In genomic region chr9:41377701-41378626, GRCm38 (mm10) we compare ENCODE assay signal across 9 mouse cellular contexts.
A peak's percentile ranks its signal among the peaks of the same experiment; 100 is the strongest.
DNase-seq lines count a peak whose midpoint lies in the region; ATAC-seq and TF ChIP-seq lines count a peak whose summit lies in the region.
"Had no signal": no experiment of that assay in that cellular context is flagged by ENCODE, and none has a peak within 500 bp of the region (broad histone marks: within the 10 kb centered on the region; RNA-seq: fewer than 3 reads in every experiment).

No protein-coding gene starts in this region.

- 17% methylated on average over 18 of the region's 18 CpGs for WGBS in forebrain, embryonic 14.5 days
- WGBS in limb, embryonic 14.5 days: 57% methylated on average over 18 of the region's 18 CpGs
- 55% methylated on average over 18 of the region's 18 CpGs for whole genome bisulfite sequencing in stomach, embryonic 16.5 days

- no peaks in the 10 kb centered on the region for H3K36me3 ChIP-seq in forebrain, embryonic 14.5 days (ENCODE audit: control insufficient read depth, insufficient read depth, low read length)
- no peaks in the 10 kb centered on the region for H3K36me3 ChIP-seq in limb, embryonic 14.5 days (ENCODE audit: control insufficient read depth, insufficient read depth, low read length)
- no peaks in the 10 kb centered on the region for H3K36me3 ChIP-seq in stomach, embryonic 16.5 days (ENCODE audit: control insufficient read depth, insufficient read depth, low read length)

- intact Hi-C loops in left cerebral cortex, postnatal 4 days (cut with DNase I): loop anchor here (2.0 to 5.0 kb wide), 4 partner anchors 84 to 574 kb away; no protein-coding TSS in a partner anchor
- intact Hi-C loops in gastrocnemius, postnatal 36 days (cut with DNase I): loop anchor here (5.0 to 10.0 kb wide), 2 partner anchors 141 to 577 kb away; no protein-coding TSS in a partner anchor

- peak; percentile 56 for ATAC-seq in forebrain, embryonic 14.5 days
- 0 out of 2 replicates have a peak, but pooled peaks have one; percentile 17 for ATAC-seq in limb, embryonic 14.5 days (ENCODE audit: low FRiP score, low read depth)
- no peak for ATAC-seq in stomach, embryonic 16.5 days (ENCODE audit: insufficient read depth, low FRiP score)

- no peaks in the 10 kb centered on the region for H3K9me3 ChIP-seq in forebrain, embryonic 14.5 days (replicated peaks; ENCODE audit: control insufficient read depth, low read length)
- no peaks in the 10 kb centered on the region for H3K9me3 ChIP-seq in limb, embryonic 14.5 days (ENCODE audit: control insufficient read depth, low read length)
- no peaks in the 10 kb centered on the region for H3K9me3 ChIP-seq in stomach, embryonic 16.5 days (replicated peaks; ENCODE audit: control insufficient read depth, low read length)

- H3K27me3 ChIP-seq in forebrain, embryonic 14.5 days (replicated peaks; ENCODE audit: control insufficient read depth, insufficient read depth, low read length): no peaks in the 10 kb centered on the region
- H3K27me3 ChIP-seq in limb, embryonic 14.5 days (ENCODE audit: control insufficient read depth, insufficient read depth, low read length): no peaks in the 10 kb centered on the region
- H3K27me3 ChIP-seq in stomach, embryonic 16.5 days (ENCODE audit: control insufficient read depth, insufficient read depth, low read length): no peaks in the 10 kb centered on the region

- DNase-seq in left cerebral cortex, adult 18-20 months (ENCODE audit: low spot score in 2 of 2): peak; percentile 18 to 39
- DNase-seq in left cerebral cortex, postnatal 4 days: no peak
- peak; percentile 81 for DNase-seq in forebrain, embryonic 14.5 days (ENCODE audit: low spot score)
- no peak for DNase-seq in limb, embryonic 14.5 days (ENCODE audit: low spot score)
- DNase-seq in adrenal gland, postnatal 36 days: no peak
- no peak for DNase-seq in gastrocnemius, postnatal 36 days
- no peak for DNase-seq in spleen, postnatal 36 days (ENCODE audit: low spot score in 2 of 2)
- DNase-seq: lung, embryonic 14.5 days had no signal

- TF ChIP-seq POLR2A in limb, embryonic 14.5 days (IDR thresholded peaks at IDR 0.05; ENCODE audit: borderline replicate concordance, extremely low read depth, insufficient read depth, insufficient read length): no peak

- peaks cover 39% of the 10 kb centered on the region for H3K4me1 ChIP-seq in forebrain, embryonic 14.5 days (ENCODE audit: control insufficient read depth, insufficient read depth, low read length)
- H3K4me1 ChIP-seq in limb, embryonic 14.5 days (ENCODE audit: control insufficient read depth, insufficient read depth, low read length): peaks cover 38% of the 10 kb centered on the region
- peaks cover 21% of the 10 kb centered on the region for H3K4me1 ChIP-seq in stomach, embryonic 16.5 days (ENCODE audit: control insufficient read depth, insufficient read depth, low read length)

- H3K4me2 ChIP-seq in forebrain, embryonic 14.5 days (ENCODE audit: low read length): peak overlapping the region; percentile 62
- H3K4me2 ChIP-seq in limb, embryonic 14.5 days (replicated peaks; ENCODE audit: low read depth, low read length, severe bottlenecking): peak overlapping the region; percentile 73
- H3K4me2 ChIP-seq in stomach, embryonic 16.5 days (ENCODE audit: low read depth, low read length): peak overlapping the region; percentile 31; the same call in 1 of the 2 replicates
- H3K4me2 ChIP-seq: lung, embryonic 14.5 days had no signal

- H3K27ac ChIP-seq in forebrain, embryonic 14.5 days (ENCODE audit: low read depth, low read length): peak overlapping the region; percentile 97
- H3K27ac ChIP-seq in limb, embryonic 14.5 days (replicated peaks; ENCODE audit: low read depth, low read length): peak overlapping the region; percentile 68
- H3K27ac ChIP-seq in stomach, embryonic 16.5 days (ENCODE audit: low read length): peak overlapping the region; percentile 64

- peak overlapping the region; percentile 72 for H3K9ac ChIP-seq in forebrain, embryonic 14.5 days (ENCODE audit: low read length)
- peak overlapping the region; percentile 41 for H3K9ac ChIP-seq in limb, embryonic 14.5 days (ENCODE audit: low read depth, low read length, severe bottlenecking)
- peak overlapping the region; percentile 23; the same call in 1 of the 2 replicates for H3K9ac ChIP-seq in stomach, embryonic 16.5 days (ENCODE audit: low read length)
- H3K9ac ChIP-seq: lung, embryonic 14.5 days had no signal

- H3K4me3 ChIP-seq in forebrain, embryonic 14.5 days (ENCODE audit: low read depth, low read length): peak overlapping the region; percentile 38
- 0 out of 2 replicates have a peak overlapping the region, but pooled peaks have one; percentile 14 for H3K4me3 ChIP-seq in limb, embryonic 14.5 days (replicated peaks; ENCODE audit: low read length)
- H3K4me3 ChIP-seq in stomach, embryonic 16.5 days (replicated peaks; ENCODE audit: low read length): peak overlapping the region; percentile 8; the same call in 1 of the 2 replicates

Comparison
In these comparisons a context has a peak if more than half of its experiments do, and no peak if none do; other contexts are left out.
1. DNase-seq: peak in left cerebral cortex, adult 18-20 months (2 of 2) and forebrain, embryonic 14.5 days (single experiment); none in left cerebral cortex, postnatal 4 days (single experiment), limb, embryonic 14.5 days (single experiment), adrenal gland, postnatal 36 days (0 of 2), gastrocnemius, postnatal 36 days (0 of 2) and spleen, postnatal 36 days (0 of 2).
2. Peak in every context shown above with its lines, with median percentiles within 50 percentile points of each other: H3K27ac ChIP-seq, H3K4me2 ChIP-seq, H3K4me3 ChIP-seq and H3K9ac ChIP-seq.